Mouse (Mus musculus) gastrocnemius, postnatal 25 days (tissue): ENCODE measurements at regions not wholly inside any gene's neighbourhood (a gene's known extent, or its start where the extent isn't known, plus 50 kb on each side); places are given as distances from the start of the nearest gene placed in this dataset.

Experiments
- DNase-seq: peaks from one replicate; pipeline ENCODE4 v3.0.0; 2022

- DNase-seq = peak; percentile 3
These were observed 56.5 kb upstream of the Gm15085 start for GRCm38 (mm10) chrX:149390928-149391327.
